Mouse (Mus musculus) spleen, adult 2 months (tissue): ENCODE data around the gene Clcn1. TPM values are rescaled to one million over a fixed set of nuclear protein-coding genes. Genes with fewer than 3 reads are reported as not detected.

Experiments
- DNase-seq, 2 experiments: peaks; one replicate each; pipeline versions ENCODE4 v3.0.0 to v3.0.0-alpha.2; 2012 to 2021; ENCODE audit warnings: low spot score in 2 of 2, low read depth in 1 of 2
- H3K27ac ChIP-seq: fragments of 200-500 bp; 2 replicates; pipeline ENCODE4 v1.5.1; 2012; ENCODE audit warnings: low read length, inconsistent platforms; ENCODE audit not compliant: insufficient read depth
- H3K27me3 ChIP-seq: fragments of 200-500 bp; 2 replicates; pipeline ENCODE4 v1.6.1; 2012; ENCODE audit warnings: mild to moderate bottlenecking, moderate library complexity, low read length, inconsistent platforms; ENCODE audit not compliant: control insufficient read depth, insufficient read depth
- H3K36me3 ChIP-seq: fragments of 200-500 bp; 2 replicates; pipeline ENCODE4 v1.6.1; 2012; ENCODE audit warnings: mild to moderate bottlenecking, low read length, inconsistent platforms; ENCODE audit not compliant: control insufficient read depth, insufficient read depth
- H3K4me1 ChIP-seq: fragments of 200-500 bp; 2 replicates; pipeline ENCODE4 v1.6.1; 2011; ENCODE audit warnings: inconsistent platforms; ENCODE audit not compliant: control insufficient read depth, insufficient read depth, insufficient read length
- H3K4me3 ChIP-seq: fragments of 200-500 bp; 2 replicates; pipeline ENCODE4 v1.5.1; 2011; ENCODE audit warnings: mild to moderate bottlenecking, inconsistent platforms; ENCODE audit not compliant: insufficient read depth, insufficient read length; ENCODE audit errors: extremely low read depth
- CTCF ChIP-seq: fragments of 200-500 bp; IDR thresholded peaks from 2 replicates; pipeline ENCODE4 v1.5.1; 2011; ENCODE audit warnings: mild to moderate bottlenecking, inconsistent platforms; ENCODE audit not compliant: insufficient read depth, insufficient read length, insufficient replicate concordance; ENCODE audit errors: extremely low read depth
- POLR2A ChIP-seq: fragments of 200-500 bp; IDR thresholded peaks from 2 replicates; pipeline ENCODE4 v1.6.1; 2011; ENCODE audit warnings: low read depth, low read length, inconsistent platforms
- WGBS: fragments of 180-500 bp; shearing (Covaris S2); methylation state at CpG from one replicate; pipeline ENCODE4 v1.1.7; 2018; 5-methylcytosine and 5-hydroxymethylcytosine counted together
- polyA plus RNA-seq: library from polyadenylated mRNA; depleted of rRNA; stranded (reverse); fragments of >200 nt; gene quantifications from 2 replicates; pipeline ENCODE4 v1.2.3, GENCODE M21; 2012

The Clcn1 gene
- polyA plus RNA-seq, 1 experiment, result 0.18 TPM

GRCm38 (mm10) chr6:42350021-42350967 is 63.8 kb downstream of the Clcn1 start:
- Histone ChIP-seq H3K4me3 (peak overlapping the region; percentile 89), H3K4me1 (peaks cover 21% of the 10 kb centered on the region; the same call in 1 of the 2 replicates), H3K36me3 (no peaks in the 10 kb centered on the region; the same call in 1 of the 2 replicates), H3K27ac (peak overlapping the region; percentile 69), H3K27me3 (no peaks in the 10 kb centered on the region)
- WGBS, result 3% methylated on average over 70 of the region's 72 CpGs
- no peak for DNase-seq
- TF ChIP-seq CTCF (no peak), POLR2A (peak; percentile 74)

GRCm38 (mm10) chr6:42350968-42351775 is 64.7 kb downstream of the Clcn1 start:
- DNase-seq, result no peak
- H3K36me3 ChIP-seq, result peaks cover 4% of the 10 kb centered on the region
- peak overlapping the region; percentile 89 for H3K4me3 ChIP-seq
- no peak for TF ChIP-seq CTCF
- no peak for TF ChIP-seq POLR2A
- no peaks in the 10 kb centered on the region for H3K27me3 ChIP-seq
- peak overlapping the region; percentile 69 for H3K27ac ChIP-seq
- 29% methylated on average over 13 of the region's 13 CpGs for WGBS
- H3K4me1 ChIP-seq, result peaks cover 21% of the 10 kb centered on the region; the same call in 1 of the 2 replicates

GRCm38 (mm10) chr6:42351776-42352485 is 65.4 kb downstream of the Clcn1 start:
- TF ChIP-seq POLR2A, result no peak
- H3K27me3 ChIP-seq, result no peaks in the 10 kb centered on the region
- peak in 1 of 2 experiments; percentile 38 for DNase-seq
- peaks cover 21% of the 10 kb centered on the region; the same call in 1 of the 2 replicates for H3K4me1 ChIP-seq
- peak overlapping the region; percentile 17 for H3K27ac ChIP-seq
- 42% methylated on average over 7 of the region's 7 CpGs for WGBS
- peak overlapping the region; percentile 89; the same call in 1 of the 2 replicates for H3K4me3 ChIP-seq
- peaks cover 10% of the 10 kb centered on the region for H3K36me3 ChIP-seq

- Histone ChIP-seq H3K4me1 (peaks cover 21% of the 10 kb centered on the region; the same call in 1 of the 2 replicates), H3K27ac (peak overlapping the region; percentile 17; the same call in 1 of the 2 replicates), H3K27me3 (no peaks in the 10 kb centered on the region), H3K4me3 (no peak overlapping the region; the same call in 1 of the 2 replicates), H3K36me3 (peaks cover 11% of the 10 kb centered on the region)
- WGBS, result 73% methylated on average over 1 of the region's 1 CpGs
- DNase-seq, result no peak
- TF ChIP-seq POLR2A, result no peak
- no peak for TF ChIP-seq CTCF
Measured at GRCm38 (mm10) chr6:42352486-42352846, 66.0 kb downstream of the Clcn1 start.

- Histone ChIP-seq H3K27ac (peak overlapping the region; percentile 19), H3K4me3 (no peak overlapping the region), H3K36me3 (peaks cover 17% of the 10 kb centered on the region), H3K27me3 (no peaks in the 10 kb centered on the region), H3K4me1 (peaks cover 21% of the 10 kb centered on the region; the same call in 1 of the 2 replicates)
- peak in 1 of 2 experiments; percentile 28 for DNase-seq
- WGBS, result 15% methylated on average over 8 of the region's 8 CpGs
- TF ChIP-seq POLR2A, result no peak
- TF ChIP-seq CTCF, result no peak
Measured at GRCm38 (mm10) chr6:42353180-42353579, 66.7 kb downstream of the Clcn1 start.
